Mouse (Mus musculus): ENCODE data around the gene Hspa4. TPM values are rescaled to one million over a fixed set of nuclear protein-coding genes. Genes with fewer than 3 reads are reported as not detected.

The Hspa4 gene
- polyA plus RNA-seq, 1 experiment from 2014 or later = 70.2 TPM

DNA sequence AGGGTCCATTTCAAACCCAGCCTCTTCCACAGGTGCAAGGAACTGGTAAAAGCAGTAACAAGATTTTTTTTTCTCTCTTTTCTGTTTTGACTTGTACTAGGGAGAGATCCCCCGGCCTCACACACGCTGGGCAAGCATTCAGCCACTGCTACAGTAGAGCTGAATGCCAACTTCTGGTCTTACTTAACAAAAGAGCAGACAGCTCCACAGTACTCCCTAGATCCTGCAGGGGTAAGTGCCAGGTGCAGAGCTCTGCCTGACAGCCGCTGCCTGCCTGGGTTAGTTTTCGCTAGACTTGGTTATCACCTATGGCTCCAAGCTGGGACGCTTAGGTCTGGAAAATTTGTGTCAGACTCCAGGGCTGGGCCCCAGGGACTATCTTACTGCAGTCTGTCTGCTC, 50.6 kb downstream of the Hspa4 start:
- H3K27ac ChIP-seq (ENCODE audit: low read length) = no peak overlapping the region
- no peak overlapping the region for H3K9ac ChIP-seq (ENCODE audit: low read length)
- no peaks in the 10 kb centered on the region for H3K4me1 ChIP-seq (replicated peaks; ENCODE audit: control insufficient read depth, insufficient read depth, low read length)
- no peaks in the 10 kb centered on the region for H3K36me3 ChIP-seq (ENCODE audit: control insufficient read depth, insufficient read depth, low read length)
- H3K9me3 ChIP-seq (ENCODE audit: control insufficient read depth, low read length) = no peaks in the 10 kb centered on the region
- H3K27me3 ChIP-seq (ENCODE audit: control insufficient read depth, insufficient read depth, low read depth, low read length) = no peaks in the 10 kb centered on the region
- no peak overlapping the region for H3K4me2 ChIP-seq (ENCODE audit: low read depth, low read length)
- 76% methylated on average over 5 of the region's 5 CpGs for WGBS
- H3K4me3 ChIP-seq (ENCODE audit: low read length) = no peak overlapping the region
- no peak for ATAC-seq (ENCODE audit: low read depth)

- Histone ChIP-seq H3K4me1 (replicated peaks; ENCODE audit: control insufficient read depth, insufficient read depth, low read length) (no peaks in the 10 kb centered on the region), H3K4me3 (ENCODE audit: low read length) (no peak overlapping the region), H3K36me3 (ENCODE audit: control insufficient read depth, insufficient read depth, low read length) (no peaks in the 10 kb centered on the region), H3K9me3 (ENCODE audit: control insufficient read depth, low read length) (no peaks in the 10 kb centered on the region), H3K27ac (ENCODE audit: low read length) (no peak overlapping the region), H3K27me3 (ENCODE audit: control insufficient read depth, insufficient read depth, low read depth, low read length) (no peaks in the 10 kb centered on the region), H3K9ac (ENCODE audit: low read length) (no peak overlapping the region), H3K4me2 (ENCODE audit: low read depth, low read length) (no peak overlapping the region)
- 50% methylated on average over 2 of the region's 2 CpGs for WGBS
- no peak for ATAC-seq (ENCODE audit: low read depth)
These were observed 54.7 kb downstream of the Hspa4 start for GRCm38 (mm10) chr11:53245561-53245960.

GRCm38 (mm10) chr11:53243199-53243598, 57.1 kb downstream of the Hspa4 start:
- 44% methylated on average over 11 of the region's 11 CpGs for WGBS
- no peak overlapping the region for H3K27ac ChIP-seq (ENCODE audit: low read length)
- H3K4me1 ChIP-seq (replicated peaks; ENCODE audit: control insufficient read depth, insufficient read depth, low read length) = no peaks in the 10 kb centered on the region
- H3K9ac ChIP-seq (ENCODE audit: low read length) = no peak overlapping the region
- no peaks in the 10 kb centered on the region for H3K9me3 ChIP-seq (ENCODE audit: control insufficient read depth, low read length)
- H3K27me3 ChIP-seq (ENCODE audit: control insufficient read depth, insufficient read depth, low read depth, low read length) = no peaks in the 10 kb centered on the region
- no peak overlapping the region for H3K4me2 ChIP-seq (ENCODE audit: low read depth, low read length)
- ATAC-seq (ENCODE audit: low read depth) = no peak
- no peaks in the 10 kb centered on the region for H3K36me3 ChIP-seq (ENCODE audit: control insufficient read depth, insufficient read depth, low read length)
- H3K4me3 ChIP-seq (ENCODE audit: low read length) = no peak overlapping the region

- no peak overlapping the region for H3K4me3 ChIP-seq (ENCODE audit: low read length)
- no peak overlapping the region for H3K4me2 ChIP-seq (ENCODE audit: low read depth, low read length)
- no peaks in the 10 kb centered on the region for H3K36me3 ChIP-seq (ENCODE audit: control insufficient read depth, insufficient read depth, low read length)
- no peaks in the 10 kb centered on the region for H3K4me1 ChIP-seq (replicated peaks; ENCODE audit: control insufficient read depth, insufficient read depth, low read length)
- 39% methylated on average over 9 of the region's 9 CpGs for WGBS
- no peaks in the 10 kb centered on the region for H3K27me3 ChIP-seq (ENCODE audit: control insufficient read depth, insufficient read depth, low read depth, low read length)
- no peak overlapping the region for H3K27ac ChIP-seq (ENCODE audit: low read length)
- 0 out of 2 replicates have a peak, but pooled peaks cover 3% of the 10 kb centered on the region for H3K9me3 ChIP-seq (ENCODE audit: control insufficient read depth, low read length)
- H3K9ac ChIP-seq (ENCODE audit: low read length) = no peak overlapping the region
- no peak for ATAC-seq (ENCODE audit: low read depth)
These were observed 66.7 kb downstream of the Hspa4 start for GRCm38 (mm10) chr11:53233590-53233989.

DNA sequence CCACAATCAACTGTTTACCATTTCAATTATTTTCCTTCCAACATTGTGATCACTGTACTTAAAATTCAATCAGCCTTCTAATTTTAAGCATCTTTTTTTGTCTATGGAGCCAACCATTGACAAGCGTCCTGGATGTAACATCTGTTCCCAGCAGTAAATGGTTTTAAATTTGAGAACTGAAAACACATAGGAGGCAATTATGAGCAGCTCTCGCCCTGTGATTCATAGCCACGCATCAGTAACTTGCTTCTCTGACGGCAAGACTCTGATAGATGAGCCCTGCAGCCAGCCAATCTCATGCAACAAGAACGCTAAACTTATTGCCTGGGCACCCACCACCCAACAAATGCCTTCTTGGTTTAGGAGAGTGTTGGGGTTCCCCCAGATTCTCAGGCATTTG, 68.4 kb downstream of the Hspa4 start:
- Histone ChIP-seq H3K27me3 (ENCODE audit: control insufficient read depth, insufficient read depth, low read depth, low read length) (no peaks in the 10 kb centered on the region), H3K9me3 (ENCODE audit: control insufficient read depth, low read length) (no peaks in the 10 kb centered on the region), H3K4me3 (ENCODE audit: low read length) (no peak overlapping the region), H3K27ac (ENCODE audit: low read length) (no peak overlapping the region), H3K9ac (ENCODE audit: low read length) (no peak overlapping the region), H3K4me1 (replicated peaks; ENCODE audit: control insufficient read depth, insufficient read depth, low read length) (no peaks in the 10 kb centered on the region), H3K4me2 (ENCODE audit: low read depth, low read length) (no peak overlapping the region), H3K36me3 (ENCODE audit: control insufficient read depth, insufficient read depth, low read length) (no peaks in the 10 kb centered on the region)
- ATAC-seq (ENCODE audit: low read depth) = no peak
- WGBS = 80% methylated on average over 5 of the region's 5 CpGs

DNA sequence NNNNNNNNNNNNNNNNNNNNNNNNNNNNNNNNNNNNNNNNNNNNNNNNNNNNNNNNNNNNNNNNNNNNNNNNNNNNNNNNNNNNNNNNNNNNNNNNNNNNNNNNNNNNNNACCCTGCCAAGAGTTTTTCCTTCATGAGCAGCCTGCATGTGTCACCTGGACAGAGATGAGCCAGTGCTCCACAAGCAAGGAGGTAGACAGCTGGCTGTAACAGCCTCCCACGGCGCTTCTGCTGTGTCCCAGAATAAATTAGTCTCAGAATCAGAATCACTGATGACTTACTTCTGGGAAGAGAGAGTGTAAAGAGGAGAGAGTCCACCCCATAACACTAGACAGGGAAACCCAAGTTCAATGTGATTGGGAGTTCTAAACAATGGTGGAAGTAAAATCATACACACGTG, 71.2 kb downstream of the Hspa4 start:
- no peaks in the 10 kb centered on the region for H3K27me3 ChIP-seq (ENCODE audit: control insufficient read depth, insufficient read depth, low read depth, low read length)
- H3K4me2 ChIP-seq (ENCODE audit: low read depth, low read length) = no peak overlapping the region
- WGBS = 81% methylated on average over 3 of the region's 3 CpGs
- no peak for ATAC-seq (ENCODE audit: low read depth)
- no peaks in the 10 kb centered on the region for H3K36me3 ChIP-seq (ENCODE audit: control insufficient read depth, insufficient read depth, low read length)
- no peak overlapping the region for H3K27ac ChIP-seq (ENCODE audit: low read length)
- no peaks in the 10 kb centered on the region for H3K4me1 ChIP-seq (replicated peaks; ENCODE audit: control insufficient read depth, insufficient read depth, low read length)
- no peaks in the 10 kb centered on the region for H3K9me3 ChIP-seq (ENCODE audit: control insufficient read depth, low read length)
- no peak overlapping the region for H3K9ac ChIP-seq (ENCODE audit: low read length)
- H3K4me3 ChIP-seq (ENCODE audit: low read length) = no peak overlapping the region

- 76% methylated on average over 9 of the region's 9 CpGs for WGBS
- H3K36me3 ChIP-seq (ENCODE audit: control insufficient read depth, insufficient read depth, low read length) = no peaks in the 10 kb centered on the region
- H3K4me3 ChIP-seq (ENCODE audit: low read length) = no peak overlapping the region
- H3K9me3 ChIP-seq (ENCODE audit: control insufficient read depth, low read length) = no peaks in the 10 kb centered on the region
- no peaks in the 10 kb centered on the region for H3K27me3 ChIP-seq (ENCODE audit: control insufficient read depth, insufficient read depth, low read depth, low read length)
- no peak overlapping the region for H3K9ac ChIP-seq (ENCODE audit: low read length)
- no peak for ATAC-seq (ENCODE audit: low read depth)
- no peak overlapping the region for H3K4me2 ChIP-seq (ENCODE audit: low read depth, low read length)
- no peak overlapping the region for H3K27ac ChIP-seq (ENCODE audit: low read length)
- no peaks in the 10 kb centered on the region for H3K4me1 ChIP-seq (replicated peaks; ENCODE audit: control insufficient read depth, insufficient read depth, low read length)
These were observed 89.4 kb downstream of the Hspa4 start for GRCm38 (mm10) chr11:53210876-53211275.

Other genes with a start within 250 kb of the Hspa4 start
- gene Zcchc10, start 24.2 kb upstream of the Hspa4 start, polyA plus RNA-seq (2015; fragmentation: Nextera tagmentation; extraction: Ambion mirVana) = 21.9 and 23.2 TPM in 2 replicates
- 24.1 and 30.9 TPM in 2 replicates for gene Aff4, start 50.4 kb upstream of the Hspa4 start, polyA plus RNA-seq (2015; fragmentation: Nextera tagmentation; extraction: Ambion mirVana)
- 1.0 TPM in 1 of 2 replicates, not detected in the other for gene Leap2, start 122.7 kb upstream of the Hspa4 start, polyA plus RNA-seq (2015; fragmentation: Nextera tagmentation; extraction: Ambion mirVana)
- 479 and 495 TPM in 2 replicates for gene Uqcrq, start 130.4 kb upstream of the Hspa4 start, polyA plus RNA-seq (2015; fragmentation: Nextera tagmentation; extraction: Ambion mirVana)
- 1.4 and 2.1 TPM in 2 replicates for gene Gdf9, start 130.6 kb upstream of the Hspa4 start, polyA plus RNA-seq (2015; fragmentation: Nextera tagmentation; extraction: Ambion mirVana)
- 0.06 TPM in 1 of 2 replicates, not detected in the other for gene Gm10447, start 156.7 kb upstream of the Hspa4 start, polyA plus RNA-seq (2015; fragmentation: Nextera tagmentation; extraction: Ambion mirVana)
- 1.9 and 2.8 TPM in 2 replicates for gene Shroom1, start 156.7 kb upstream of the Hspa4 start, polyA plus RNA-seq (2015; fragmentation: Nextera tagmentation; extraction: Ambion mirVana)
- gene Gm9837, start 170.0 kb upstream of the Hspa4 start, polyA plus RNA-seq (2015; fragmentation: Nextera tagmentation; extraction: Ambion mirVana) = not detected in 2 replicates
- not detected in 2 replicates for gene Gm9945, start 179.7 kb upstream of the Hspa4 start, polyA plus RNA-seq (2015; fragmentation: Nextera tagmentation; extraction: Ambion mirVana)
- gene Sowaha, start 179.8 kb upstream of the Hspa4 start, polyA plus RNA-seq (2015; fragmentation: Nextera tagmentation; extraction: Ambion mirVana) = 0.13 and 0.25 TPM in 2 replicates
- gene Sept8, start 218.8 kb upstream of the Hspa4 start, polyA plus RNA-seq (2015; fragmentation: Nextera tagmentation; extraction: Ambion mirVana) = 23.6 and 27.1 TPM in 2 replicates

Measured in lung, embryonic 16.5 days (tissue).